Mouse (Mus musculus) liver, postnatal 0 days (tissue): ENCODE measurements at regions not wholly inside any gene's neighbourhood (a gene's known extent, or its start where the extent isn't known, plus 50 kb on each side); places are given as distances from the start of the nearest gene placed in this dataset.

Source experiments
- CTCF ChIP-seq: sonication (generic); IDR thresholded peaks from 2 replicates; pipeline ENCODE4 v1.5.1; 2016; ENCODE audit warnings: antibody characterized with exemption, low read depth
- EP300 ChIP-seq: IDR thresholded peaks from 2 replicates; pipeline ENCODE4 v1.6.1; 2016; ENCODE audit warnings: antibody characterized with exemption, low read depth, mild to moderate bottlenecking

GRCm38 (mm10) chr13:72817930-72818329 lies 189.3 kb downstream of the Irx2 start:
- TF ChIP-seq CTCF: no peak
- TF ChIP-seq EP300: no peak
